Mouse (Mus musculus): ENCODE measurements around the gene Smcr8.
A peak's percentile ranks its signal among the peaks of the same experiment; 100 is the strongest.

Gene Smcr8

DNA sequence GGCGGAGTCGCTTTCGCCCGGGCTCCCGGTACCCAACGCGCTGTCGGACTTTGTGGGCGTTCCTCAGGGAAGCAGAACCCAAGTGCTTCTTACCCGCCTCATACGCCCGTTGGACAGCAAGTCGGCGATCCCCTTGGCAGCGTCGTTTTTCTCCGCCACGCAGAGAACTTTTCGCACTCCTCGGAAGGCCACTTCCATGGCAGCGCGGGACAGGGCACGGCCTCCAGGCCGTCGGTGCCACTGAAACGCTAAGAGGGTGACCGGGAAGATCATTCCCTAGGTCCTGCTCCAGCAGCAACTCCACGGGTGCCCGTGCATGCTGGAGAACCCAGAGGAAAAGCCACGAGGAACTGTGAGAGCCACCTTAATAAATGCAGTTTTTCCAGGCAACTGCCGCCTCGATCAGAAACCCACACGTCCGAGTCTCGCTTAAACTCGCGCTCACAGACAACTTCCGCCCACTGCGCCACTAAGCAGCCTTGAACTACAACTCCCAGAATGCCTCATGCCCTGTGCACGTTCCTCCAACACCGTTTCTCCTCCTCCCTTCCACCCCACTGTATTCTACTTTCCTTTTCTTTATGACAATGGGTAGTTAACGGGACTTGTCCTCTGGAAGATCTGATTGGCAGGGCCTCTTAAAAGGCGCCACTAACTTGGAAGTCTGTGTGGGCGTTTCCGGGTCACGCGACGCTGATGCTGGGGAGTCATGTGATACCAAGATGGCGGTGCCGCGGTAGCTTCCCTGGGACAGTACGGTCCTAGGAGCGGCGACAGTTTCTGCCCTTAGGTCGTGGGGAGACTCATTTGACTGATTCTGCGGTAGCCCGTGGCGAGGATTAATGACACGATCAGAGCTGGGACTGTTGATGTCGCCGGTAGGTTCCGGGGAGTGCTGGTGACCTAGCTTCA, at the start of gene Smcr8, which contains the start of gene Top3a:
TSS of gene Smcr8 (plus strand) at position 696 of the 912 bp plus-strand sequence.
TSS of gene Top3a (minus strand) at position 537 of the 912 bp plus-strand sequence.
- DNase-seq (ENCODE audit: low spot score in 2 of 2) = peak; percentile 76 to 80

DNA sequence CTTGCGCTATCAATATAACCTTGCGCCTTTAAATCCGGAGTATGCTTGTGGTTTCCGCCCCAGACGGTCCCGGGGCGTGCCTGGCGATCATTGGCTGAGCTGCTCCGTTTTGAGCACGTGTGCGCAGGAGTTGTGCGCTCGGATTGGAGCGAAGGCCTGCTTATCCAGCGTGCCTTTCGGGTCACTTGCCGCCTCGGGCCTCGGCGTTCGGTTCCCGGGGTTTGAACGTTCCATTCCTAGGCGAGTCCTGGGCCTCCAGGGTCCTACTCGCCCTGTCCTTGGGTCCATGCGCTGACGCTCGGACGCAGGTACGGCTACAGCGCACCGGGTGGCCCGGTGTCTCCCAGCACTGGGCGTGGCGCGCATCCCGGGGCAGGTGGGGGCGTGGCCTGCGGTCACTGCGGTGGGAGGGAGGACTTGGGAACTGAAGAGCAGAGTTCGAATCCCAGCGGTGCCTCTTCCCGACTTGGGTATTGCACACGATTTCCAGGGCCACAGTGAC, 49.0 kb upstream of the Smcr8 start, which contains the start of gene Mief2:
TSS of gene Mief2 (plus strand) at position 139 of the 502 bp plus-strand sequence.
- peak; percentile 91 to 94 for DNase-seq (ENCODE audit: low spot score in 2 of 2)

GRCm38 (mm10) chr11:60729217-60729641, 48.1 kb upstream of the Smcr8 start:
- no peak for DNase-seq (ENCODE audit: low spot score in 2 of 2)

DNA sequence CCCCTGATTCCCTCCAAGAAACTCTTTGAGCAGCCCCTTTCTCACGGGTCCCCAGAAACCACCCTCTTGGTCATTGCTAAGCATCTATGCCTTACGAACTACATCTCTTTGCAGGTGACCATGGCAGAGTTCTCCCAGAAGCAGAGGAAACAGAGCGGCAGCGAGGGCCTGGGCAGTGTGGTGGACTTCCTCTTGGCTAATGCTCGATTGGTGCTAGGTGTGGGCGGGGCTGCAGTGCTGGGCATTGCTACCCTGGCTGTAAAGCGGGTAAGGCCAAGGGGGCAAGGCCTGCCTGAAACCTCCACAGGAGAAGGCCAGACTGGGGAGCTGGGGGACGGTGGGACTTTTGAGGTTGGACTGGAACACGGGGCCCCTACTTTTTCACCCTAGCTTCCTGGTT, 47.2 kb upstream of the Smcr8 start:
- no peak for DNase-seq (ENCODE audit: low spot score in 2 of 2)

GRCm38 (mm10) chr11:60731251-60731650, 46.1 kb upstream of the Smcr8 start:
- DNase-seq (ENCODE audit: low spot score in 2 of 2) = no peak

DNA sequence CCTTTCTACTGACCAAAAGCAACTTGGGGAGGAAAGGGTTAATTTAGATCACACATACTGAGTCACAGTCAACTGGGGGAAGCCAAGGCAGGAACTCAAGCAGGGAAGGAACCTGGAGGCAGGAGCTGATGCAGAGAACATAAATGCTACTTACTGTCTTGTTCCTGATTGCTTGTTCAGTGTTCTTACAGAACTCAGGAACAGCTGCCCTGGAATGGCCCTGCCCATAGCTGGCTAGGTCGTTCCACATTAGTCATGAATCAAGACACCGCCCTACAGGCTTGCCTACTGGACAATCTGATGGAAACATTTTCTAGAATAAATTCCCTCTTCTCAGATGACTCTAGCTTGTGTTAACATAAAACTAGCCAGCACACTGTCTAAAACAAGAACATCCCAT, 43.1 kb upstream of the Smcr8 start:
- DNase-seq (ENCODE audit: low spot score in 2 of 2) = no peak

DNA sequence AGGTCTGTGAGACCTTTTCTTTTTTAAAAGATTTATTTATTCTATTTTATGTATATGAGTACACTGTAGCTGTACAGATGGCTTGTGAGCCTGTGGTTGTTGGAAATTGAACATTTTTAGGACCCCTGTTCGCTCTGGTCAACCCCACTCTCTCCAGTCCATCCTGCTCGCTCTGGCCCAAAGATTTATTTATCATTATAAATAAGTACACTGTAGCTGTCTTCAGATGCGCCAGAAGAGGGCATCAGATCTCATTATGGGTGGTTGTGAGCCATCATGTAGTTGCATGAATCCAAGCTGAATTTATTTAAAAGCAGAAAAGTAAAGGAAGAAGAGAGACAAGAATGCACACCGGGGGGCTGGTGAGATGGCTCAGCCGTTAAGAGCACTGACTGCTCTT, 42.1 kb upstream of the Smcr8 start:
- DNase-seq (ENCODE audit: low spot score in 2 of 2) = no peak

DNA sequence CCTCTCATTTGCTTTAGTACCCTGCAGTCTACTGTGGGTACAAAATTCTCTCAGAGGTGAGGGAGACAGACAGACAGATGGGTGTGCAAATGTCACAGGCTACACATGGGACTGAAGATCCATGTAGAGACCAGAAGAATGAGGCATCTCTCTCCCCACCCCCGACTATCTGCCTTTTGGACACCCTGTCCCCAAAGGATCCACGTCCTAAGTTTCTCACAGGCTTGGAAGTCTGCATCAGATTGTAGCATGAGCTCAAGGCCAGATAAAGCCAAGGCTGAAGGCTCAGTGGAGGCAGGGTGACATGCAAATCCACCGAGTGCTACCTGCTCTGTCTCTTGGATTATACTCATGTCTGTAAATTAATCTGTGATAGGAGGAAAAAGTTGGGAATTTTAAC, 40.8 kb upstream of the Smcr8 start:
- DNase-seq (ENCODE audit: low spot score in 2 of 2) = no peak

- no peak for DNase-seq (ENCODE audit: low spot score in 2 of 2)
Measured at GRCm38 (mm10) chr11:60737450-60737849, 39.9 kb upstream of the Smcr8 start.

- DNase-seq (ENCODE audit: low spot score in 2 of 2) = no peak
Measured at GRCm38 (mm10) chr11:60740321-60740720, 37.0 kb upstream of the Smcr8 start.

DNA sequence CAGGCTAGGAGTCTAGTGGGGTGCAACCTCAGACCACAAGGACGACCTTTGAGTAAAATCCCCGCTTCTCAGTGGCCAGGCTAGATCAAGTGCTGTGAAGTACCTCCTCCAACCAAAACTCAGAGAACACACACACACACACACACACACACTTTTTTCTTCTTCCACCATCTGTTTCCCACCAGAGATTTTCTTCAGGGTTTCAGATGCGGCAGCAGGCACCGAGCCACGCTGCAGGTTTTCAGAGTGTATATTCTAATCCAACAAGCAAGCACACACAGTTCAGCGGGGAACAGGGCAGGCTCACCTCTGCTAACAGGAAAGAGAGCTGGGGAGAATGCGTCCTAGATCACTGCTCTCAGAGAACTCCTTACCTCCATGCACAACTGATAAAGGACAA, 21.8 kb upstream of the Smcr8 start:
- DNase-seq (ENCODE audit: low spot score in 2 of 2) = no peak

DNA sequence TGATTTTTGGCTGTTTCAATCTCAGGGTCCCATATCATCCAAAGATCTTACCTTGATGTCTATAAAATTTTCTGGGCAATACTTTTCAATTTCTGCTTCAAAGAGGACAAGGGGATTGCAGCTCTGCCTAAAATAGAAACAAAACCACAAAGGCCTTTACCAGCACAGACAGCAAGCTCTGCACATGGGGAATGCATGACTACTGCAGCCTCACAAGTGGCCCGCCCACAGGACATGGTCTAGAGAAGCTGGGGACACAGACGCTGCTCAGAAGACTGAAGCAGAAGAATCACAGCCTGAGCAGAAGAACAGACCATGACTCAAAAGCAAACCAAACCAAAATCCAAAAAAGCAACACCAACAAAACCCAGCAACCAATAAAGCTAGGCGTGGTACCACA, 15.6 kb upstream of the Smcr8 start:
- no peak for DNase-seq (ENCODE audit: low spot score in 2 of 2)

DNA sequence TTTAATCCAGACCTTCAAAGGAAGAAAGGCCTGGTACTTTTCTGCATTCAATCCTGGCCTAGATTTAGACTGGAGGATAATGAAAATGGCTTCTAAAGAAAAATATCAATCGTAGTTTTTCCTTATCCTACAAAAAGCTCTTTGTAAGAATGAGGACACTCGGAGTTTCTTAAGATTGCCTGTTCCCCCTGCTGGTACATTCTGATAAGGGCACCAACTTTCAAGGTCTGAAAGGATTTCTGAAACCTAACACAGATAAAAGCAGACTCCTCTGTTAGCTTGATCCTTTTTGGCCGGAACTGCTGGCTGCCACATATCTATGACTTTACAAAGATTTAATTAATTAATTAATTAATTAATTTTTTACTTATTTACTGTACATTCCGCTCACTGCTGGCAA, 10.4 kb upstream of the Smcr8 start:
- DNase-seq (ENCODE audit: low spot score in 2 of 2) = no peak

GRCm38 (mm10) chr11:60769322-60769721, 8.0 kb upstream of the Smcr8 start:
- no peak for DNase-seq (ENCODE audit: low spot score in 2 of 2)

- no peak for DNase-seq (ENCODE audit: low spot score in 2 of 2)
Measured at GRCm38 (mm10) chr11:60770776-60771175, 6.5 kb upstream of the Smcr8 start.

GRCm38 (mm10) chr11:60772161-60772560, 5.2 kb upstream of the Smcr8 start:
- DNase-seq (ENCODE audit: low spot score in 2 of 2) = no peak

DNA sequence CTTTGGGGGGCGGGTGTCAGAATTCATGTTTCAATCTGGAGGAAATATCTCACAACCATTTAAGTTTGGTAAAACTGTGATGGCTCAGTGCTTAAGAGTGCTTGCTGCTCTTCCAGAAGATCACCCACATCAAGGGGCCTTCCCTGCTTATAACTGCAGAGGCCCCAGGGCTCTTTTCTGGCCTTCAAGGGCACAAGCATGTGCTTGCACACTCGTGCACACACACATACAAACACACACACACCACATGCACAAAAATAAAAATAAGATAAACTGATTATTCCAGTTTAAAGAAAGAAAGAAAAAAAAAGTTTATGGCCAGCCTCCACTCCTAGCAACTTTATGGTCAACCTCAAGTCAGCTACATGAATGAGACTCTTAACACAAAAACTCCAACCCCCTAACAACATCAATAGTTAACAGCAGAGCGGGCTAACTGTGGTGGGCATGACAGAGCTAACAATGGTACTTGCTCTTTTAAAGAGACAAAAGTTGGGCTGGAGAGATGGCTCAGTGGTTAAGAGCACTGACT, 3.1 kb upstream of the Smcr8 start:
- no peak for DNase-seq (ENCODE audit: low spot score in 2 of 2)

- DNase-seq (ENCODE audit: low spot score in 2 of 2) = no peak
Measured at GRCm38 (mm10) chr11:60774841-60775240, 2.5 kb upstream of the Smcr8 start.

DNA sequence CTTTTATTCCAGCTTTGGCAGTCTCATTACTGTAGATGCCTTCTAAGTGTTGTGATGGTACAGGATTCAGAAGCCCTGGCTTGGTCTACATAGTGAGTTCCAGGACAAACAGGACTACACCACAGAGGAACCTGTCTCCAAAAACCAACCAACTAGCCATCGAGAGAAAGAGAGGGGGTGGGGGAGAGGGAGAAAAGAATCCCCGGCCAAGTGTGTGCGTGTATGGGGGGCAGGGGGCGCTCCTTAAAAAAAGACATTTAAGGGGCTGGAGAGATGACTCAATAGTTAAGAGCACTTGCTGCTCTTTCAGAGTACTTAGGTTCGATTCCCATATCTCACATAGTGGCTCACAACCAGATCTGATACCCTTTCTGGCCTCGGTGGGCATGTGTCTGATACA, 1.7 kb upstream of the Smcr8 start:
- DNase-seq (ENCODE audit: low spot score in 2 of 2) = no peak

GRCm38 (mm10) chr11:60776107-60776828, 1.1 kb upstream of the Smcr8 start:
- no peak for DNase-seq (ENCODE audit: low spot score in 2 of 2)

GRCm38 (mm10) chr11:60777801-60778370, 562 bp downstream of the Smcr8 start:
- DNase-seq (ENCODE audit: low spot score in 2 of 2) = no peak

- DNase-seq (ENCODE audit: low spot score in 2 of 2) = no peak
Measured at GRCm38 (mm10) chr11:60779673-60780189, 2.4 kb downstream of the Smcr8 start.

Data from urinary bladder, postnatal 4 days (tissue).